Mouse (Mus musculus) limb, embryonic 14.5 days (tissue): ENCODE data around the gene Tcf25. TPM values are rescaled to one million over a fixed set of nuclear protein-coding genes. Genes with fewer than 3 reads are reported as not detected.

Experiments
- ATAC-seq: fragments of 200-750 bp; cut with Nextera tagmentation; 2 replicates; pipeline ENCODE4 v1.8.0; 2017; ENCODE audit warnings: low read depth, moderate number of reproducible peaks, moderate TSS enrichment; ENCODE audit not compliant: low FRiP score
- DNase-seq: peaks from one replicate; pipeline ENCODE4 v3.0.0-alpha.2; 2015; ENCODE audit warnings: low spot score
- H3K27ac ChIP-seq: fragments of 300-500 bp; sonication (generic); replicated peaks from 2 replicates; pipeline ENCODE4 v1.5.1; 2014; ENCODE audit warnings: low read depth, mild to moderate bottlenecking, low read length, moderate library complexity, mixed read lengths
- H3K27me3 ChIP-seq: fragments of 300-500 bp; sonication (generic); 2 replicates; pipeline ENCODE4 v1.6.1; 2014; ENCODE audit warnings: low read length, mixed read lengths; ENCODE audit not compliant: control insufficient read depth, insufficient read depth
- H3K36me3 ChIP-seq: fragments of 300-500 bp; sonication (generic); 2 replicates; pipeline ENCODE4 v1.6.1; 2014; ENCODE audit warnings: mild to moderate bottlenecking, low read length, moderate library complexity, mixed read lengths; ENCODE audit not compliant: control insufficient read depth, insufficient read depth
- H3K4me1 ChIP-seq: fragments of 300-500 bp; sonication (generic); 2 replicates; pipeline ENCODE4 v1.6.1; 2014; ENCODE audit warnings: antibody characterized with exemption, low read length, mixed read lengths; ENCODE audit not compliant: control insufficient read depth, insufficient read depth
- H3K4me2 ChIP-seq: fragments of 300-500 bp; sonication (generic); replicated peaks from 2 replicates; pipeline ENCODE4 v1.6.1; 2014; ENCODE audit warnings: low read depth, mild to moderate bottlenecking, low read length, moderate library complexity; ENCODE audit not compliant: severe bottlenecking
- H3K4me3 ChIP-seq: fragments of 300-500 bp; sonication (generic); replicated peaks from 2 replicates; pipeline ENCODE4 v1.5.1; 2014; ENCODE audit warnings: low read length
- H3K9ac ChIP-seq: fragments of 300-500 bp; sonication (generic); 2 replicates; pipeline ENCODE4 v1.6.1; 2014; ENCODE audit warnings: mild to moderate bottlenecking, low read depth, low read length, moderate library complexity; ENCODE audit not compliant: severe bottlenecking
- H3K9me3 ChIP-seq: fragments of 300-500 bp; sonication (generic); 2 replicates; pipeline ENCODE4 v1.6.1; 2016; ENCODE audit warnings: low read length; ENCODE audit not compliant: control insufficient read depth
- POLR2A ChIP-seq: fragments of 200-500 bp; IDR thresholded peaks from 2 replicates; pipeline ENCODE4 v1.8.0; 2012; ENCODE audit warnings: inconsistent platforms, mild to moderate bottlenecking, moderate library complexity, borderline replicate concordance; ENCODE audit not compliant: insufficient read depth, insufficient read length; ENCODE audit errors: extremely low read depth
- WGBS: fragments of 180-500 bp; shearing (Covaris S2); extraction: QIAGEN DNeasy Blood & Tissue Kit; methylation state at CpG from one replicate; pipeline ENCODE4 v1.1.7; 2014; 5-methylcytosine and 5-hydroxymethylcytosine counted together
- polyA plus RNA-seq, 2 experiments: library from polyadenylated mRNA; depleted of rRNA in 1 of 2; stranded (reverse) in 1 of 2; unstranded in 1 of 2; fragments of >200 nt; fragmentation: Nextera tagmentation in 1 of 2; extraction: Ambion mirVana in 1 of 2; gene quantifications; 2 replicates each; pipeline versions ENCODE4 v1.2.1 to v1.2.3; 2012 to 2014

Gene Tcf25
- polyA plus RNA-seq, 2 experiments = 153 to 193 TPM

GRCm38 (mm10) chr8:123408586-123409544, 35.3 kb downstream of the Tcf25 start:
- no peak for ATAC-seq
- H3K36me3 ChIP-seq = no peaks in the 10 kb centered on the region
- no peaks in the 10 kb centered on the region for H3K9me3 ChIP-seq
- no peak overlapping the region for H3K4me3 ChIP-seq
- H3K4me2 ChIP-seq = no peak overlapping the region
- no peak overlapping the region for H3K27ac ChIP-seq
- no peak for DNase-seq
- no peak overlapping the region for H3K9ac ChIP-seq
- no peak for TF ChIP-seq POLR2A
- peaks cover 43% of the 10 kb centered on the region for H3K27me3 ChIP-seq
- no peaks in the 10 kb centered on the region for H3K4me1 ChIP-seq
- 73% methylated on average over 9 of the region's 9 CpGs for WGBS

DNA sequence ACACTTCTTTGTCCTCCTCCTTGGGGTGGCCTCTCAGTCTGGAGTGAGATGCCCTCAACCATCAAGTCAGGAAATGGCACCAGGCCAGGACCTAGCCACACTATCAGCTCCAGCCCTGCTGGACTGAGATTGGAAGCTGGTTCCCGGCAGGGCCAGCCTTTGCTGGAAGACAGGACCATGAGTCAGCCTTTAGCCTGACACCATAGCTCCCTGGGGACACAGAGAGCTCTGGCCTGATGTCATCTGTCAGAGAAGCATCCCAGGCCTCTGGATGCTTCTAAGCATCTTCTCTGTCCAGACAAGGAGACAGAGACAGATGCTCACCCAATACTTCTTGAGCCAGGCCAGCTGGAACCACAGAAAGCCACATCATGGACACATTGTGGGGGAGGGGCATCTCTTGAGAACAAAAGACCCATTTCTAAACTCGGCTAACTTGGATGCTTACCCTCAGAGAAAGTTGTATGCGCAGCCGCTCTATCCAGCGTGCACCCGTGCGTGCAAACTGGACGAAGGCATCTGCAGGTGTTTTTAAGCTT, 36.6 kb downstream of the Tcf25 start:
- DNase-seq (no peak), ATAC-seq (no peak)
- no peak for TF ChIP-seq POLR2A
- no peaks in the 10 kb centered on the region for H3K36me3 ChIP-seq
- H3K9me3 ChIP-seq = no peaks in the 10 kb centered on the region
- H3K27me3 ChIP-seq = peaks cover 43% of the 10 kb centered on the region
- 72% methylated on average over 8 of the region's 8 CpGs for WGBS
- no peak overlapping the region for H3K4me3 ChIP-seq
- H3K9ac ChIP-seq = no peak overlapping the region
- no peak overlapping the region for H3K27ac ChIP-seq
- no peak overlapping the region for H3K4me2 ChIP-seq
- no peaks in the 10 kb centered on the region for H3K4me1 ChIP-seq

- peaks cover 43% of the 10 kb centered on the region for H3K27me3 ChIP-seq
- H3K27ac ChIP-seq = no peak overlapping the region
- WGBS = 10% methylated on average over 11 of the region's 11 CpGs
- H3K4me3 ChIP-seq = peak overlapping the region; percentile 32
- ATAC-seq (no peak), DNase-seq (no peak)
- TF ChIP-seq POLR2A = no peak
- no peak overlapping the region for H3K9ac ChIP-seq
- H3K9me3 ChIP-seq = no peaks in the 10 kb centered on the region
- H3K4me1 ChIP-seq = no peaks in the 10 kb centered on the region
- peak overlapping the region; percentile 51 for H3K4me2 ChIP-seq
- no peaks in the 10 kb centered on the region for H3K36me3 ChIP-seq
Observed at GRCm38 (mm10) chr8:123410788-123411187, 37.2 kb downstream of the Tcf25 start.

GRCm38 (mm10) chr8:123411246-123411645, 37.7 kb downstream of the Tcf25 start, which contains the start of gene Tubb3:
Gene Tubb3 (plus strand): TSS chr8:123411424.
- peak; percentile 41 for DNase-seq
- Histone ChIP-seq H3K4me3 (peak within 1 kb of the TSS; percentile 32), H3K4me2 (peak within 1 kb of the TSS; percentile 51), H3K27ac (no peak within 1 kb of the TSS), H3K4me1 (no peaks in the 10 kb centered on the region), H3K27me3 (peaks cover 43% of the 10 kb centered on the region), H3K36me3 (no peaks in the 10 kb centered on the region), H3K9me3 (no peaks in the 10 kb centered on the region), H3K9ac (no peak within 1 kb of the TSS)
- WGBS = 0% methylated on average over 28 of the region's 29 CpGs
- TF ChIP-seq POLR2A = no peak
- peak; percentile 67 for ATAC-seq

DNA sequence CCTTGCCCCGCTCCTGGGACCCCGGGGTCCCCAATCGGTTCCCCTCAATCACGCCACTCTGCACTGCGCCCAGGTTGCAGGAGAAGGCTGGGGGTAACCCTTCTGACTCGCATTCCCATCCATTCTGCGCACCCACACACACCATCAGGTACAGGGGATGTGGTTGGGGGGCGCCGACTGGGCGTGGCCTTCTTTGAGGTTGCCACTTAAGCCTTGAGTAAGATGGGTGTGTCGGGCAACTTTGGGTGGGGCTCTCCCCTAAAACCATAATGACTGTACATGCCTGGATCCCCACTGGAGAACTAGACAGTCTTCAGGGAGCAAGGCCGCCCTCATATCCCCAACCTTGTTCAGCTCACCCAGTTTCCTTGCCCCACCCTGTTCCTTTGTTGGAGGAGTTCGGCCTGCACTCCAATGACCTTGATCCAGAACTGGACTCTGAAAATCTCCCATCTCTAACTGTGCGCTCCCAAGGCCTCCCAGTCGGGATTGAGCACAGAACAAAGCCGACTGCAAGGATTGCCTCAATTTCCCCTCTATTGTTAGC, 38.3 kb downstream of the Tcf25 start:
- no peak for ATAC-seq
- Histone ChIP-seq H3K9ac (no peak overlapping the region), H3K27ac (no peak overlapping the region), H3K4me1 (no peaks in the 10 kb centered on the region), H3K4me3 (peak overlapping the region; percentile 32), H3K36me3 (no peaks in the 10 kb centered on the region), H3K27me3 (peaks cover 43% of the 10 kb centered on the region), H3K4me2 (peak overlapping the region; percentile 51), H3K9me3 (no peaks in the 10 kb centered on the region)
- DNase-seq = no peak
- 8% methylated on average over 15 of the region's 16 CpGs for WGBS
- no peak for TF ChIP-seq POLR2A
